Mouse (Mus musculus) midbrain, embryonic 14.5 days (tissue): Measurements from ENCODE around the gene Fanca. TPM values are rescaled to one million over a fixed set of nuclear protein-coding genes. Genes with fewer than 3 reads are reported as not detected.

Source experiments
- ATAC-seq: fragments of 200-750 bp; cut with Nextera tagmentation; 2 replicates; pipeline ENCODE4 v1.8.0; 2017; ENCODE audit warnings: moderate number of reproducible peaks, moderate library complexity; ENCODE audit not compliant: low FRiP score, low TSS enrichment
- DNase-seq: peaks from one replicate; pipeline ENCODE4 v3.0.0-alpha.2; 2015
- H3K27ac ChIP-seq: fragments of 300-500 bp; sonication (generic); replicated peaks from 2 replicates; pipeline ENCODE4 v1.5.1; 2014; ENCODE audit warnings: mild to moderate bottlenecking, low read depth, low read length, moderate library complexity
- H3K27me3 ChIP-seq: fragments of 300-500 bp; sonication (generic); 2 replicates; pipeline ENCODE4 v1.6.1; 2014; ENCODE audit warnings: low read length, control low read depth, mixed read lengths; ENCODE audit not compliant: control insufficient read depth, insufficient read depth
- H3K36me3 ChIP-seq: fragments of 300-500 bp; sonication (generic); 2 replicates; pipeline ENCODE4 v1.6.1; 2014; ENCODE audit warnings: low read length, control low read depth; ENCODE audit not compliant: control insufficient read depth, insufficient read depth
- H3K4me1 ChIP-seq: fragments of 300-500 bp; sonication (generic); 2 replicates; pipeline ENCODE4 v1.6.1; 2014; ENCODE audit warnings: mild to moderate bottlenecking, antibody characterized with exemption, low read length, control low read depth; ENCODE audit not compliant: control insufficient read depth, insufficient read depth
- H3K4me2 ChIP-seq: fragments of 300-500 bp; sonication (generic); 2 replicates; pipeline ENCODE4 v1.6.1; 2014; ENCODE audit warnings: mild to moderate bottlenecking, low read length, moderate library complexity
- H3K4me3 ChIP-seq: fragments of 300-500 bp; sonication (generic); replicated peaks from 2 replicates; pipeline ENCODE4 v1.5.1; 2014; ENCODE audit warnings: low read depth, low read length
- H3K9ac ChIP-seq: fragments of 300-500 bp; sonication (generic); replicated peaks from 2 replicates; pipeline ENCODE4 v1.6.1; 2014; ENCODE audit warnings: mild to moderate bottlenecking, low read length, moderate library complexity
- H3K9me3 ChIP-seq: fragments of 300-500 bp; sonication (generic); 2 replicates; pipeline ENCODE4 v1.6.1; 2016; ENCODE audit warnings: low read length, control low read depth, mixed read lengths; ENCODE audit not compliant: control insufficient read depth
- WGBS: fragments of 180-500 bp; shearing (Covaris S2); extraction: QIAGEN DNeasy Blood & Tissue Kit; methylation state at CpG from one replicate; pipeline ENCODE4 v1.1.7; 2014; 5-methylcytosine and 5-hydroxymethylcytosine counted together
- polyA plus RNA-seq: library from polyadenylated mRNA; unstranded; fragments of >200 nt; fragmentation: Nextera tagmentation; extraction: Ambion mirVana; gene quantifications from 2 replicates; pipeline ENCODE4 v1.2.1, GENCODE M21; 2014

Gene Fanca
- polyA plus RNA-seq, 1 experiment from 2014 or later: 9.2 TPM

DNA sequence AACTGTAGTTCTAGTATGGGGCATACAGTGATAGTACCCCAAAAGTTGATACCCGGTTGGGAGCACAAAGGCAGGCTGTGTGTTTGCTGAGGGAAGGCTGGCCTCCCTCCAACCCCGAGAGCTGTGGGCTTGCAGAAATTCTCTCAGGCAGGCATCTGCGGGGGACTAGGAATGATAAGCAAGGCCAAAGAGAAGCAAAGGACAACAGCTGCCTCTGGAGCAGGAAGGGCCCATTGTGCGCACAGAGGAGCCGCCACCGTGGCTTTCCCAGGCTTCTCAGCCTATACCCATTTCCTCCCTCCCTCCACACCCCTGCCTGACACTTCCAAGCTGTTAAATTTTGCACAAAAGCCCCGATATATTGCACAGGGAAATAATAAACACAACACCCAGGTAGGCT is 15.5 kb upstream of the Fanca start:
- peak overlapping the region; percentile 96 for H3K9ac ChIP-seq
- ATAC-seq (no peak), DNase-seq (peak; percentile 45)
- no peaks in the 10 kb centered on the region for H3K9me3 ChIP-seq
- H3K4me3 ChIP-seq: peak overlapping the region; percentile 94
- peaks cover 19% of the 10 kb centered on the region for H3K4me1 ChIP-seq
- WGBS: under 1% methylated on average over 7 of the region's 7 CpGs
- H3K36me3 ChIP-seq: 0 out of 2 replicates have a peak, but pooled peaks cover 6% of the 10 kb centered on the region
- H3K27me3 ChIP-seq: no peaks in the 10 kb centered on the region
- H3K27ac ChIP-seq: peak overlapping the region; percentile 94
- H3K4me2 ChIP-seq: peak overlapping the region; percentile 73

DNA sequence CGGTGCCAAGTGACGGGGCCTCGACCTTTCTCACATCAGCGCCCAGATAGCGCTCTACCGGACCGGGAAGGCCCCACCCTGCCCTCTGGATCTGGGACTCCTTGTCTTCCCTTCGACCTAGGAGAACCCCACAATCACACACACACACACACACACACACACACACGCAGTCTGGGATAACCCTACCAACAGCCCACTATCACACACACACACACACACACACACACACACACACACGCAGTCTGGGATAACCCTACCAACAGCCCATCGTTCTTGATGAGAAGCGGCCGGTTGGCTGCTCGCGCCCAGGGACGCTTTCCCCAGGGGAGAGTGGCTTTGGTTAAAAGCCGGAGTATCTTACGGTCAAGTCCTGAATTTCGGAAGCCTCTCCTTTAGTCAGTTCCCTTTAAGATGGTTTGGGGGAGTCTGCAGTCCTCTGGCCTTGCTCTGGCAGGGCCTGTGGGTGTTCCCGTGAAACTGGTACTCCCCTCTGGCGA is 14.8 kb upstream of the Fanca start:
- Histone ChIP-seq H3K4me1 (peaks cover 19% of the 10 kb centered on the region), H3K9me3 (no peaks in the 10 kb centered on the region), H3K9ac (peak overlapping the region; percentile 96), H3K36me3 (0 out of 2 replicates have a peak, but pooled peaks cover 6% of the 10 kb centered on the region), H3K4me3 (peak overlapping the region; percentile 94), H3K27ac (peak overlapping the region; percentile 94), H3K27me3 (no peaks in the 10 kb centered on the region), H3K4me2 (peak overlapping the region; percentile 73)
- peak; percentile 68 for DNase-seq
- under 1% methylated on average over 21 of the region's 21 CpGs for WGBS
- no peak for ATAC-seq

DNA sequence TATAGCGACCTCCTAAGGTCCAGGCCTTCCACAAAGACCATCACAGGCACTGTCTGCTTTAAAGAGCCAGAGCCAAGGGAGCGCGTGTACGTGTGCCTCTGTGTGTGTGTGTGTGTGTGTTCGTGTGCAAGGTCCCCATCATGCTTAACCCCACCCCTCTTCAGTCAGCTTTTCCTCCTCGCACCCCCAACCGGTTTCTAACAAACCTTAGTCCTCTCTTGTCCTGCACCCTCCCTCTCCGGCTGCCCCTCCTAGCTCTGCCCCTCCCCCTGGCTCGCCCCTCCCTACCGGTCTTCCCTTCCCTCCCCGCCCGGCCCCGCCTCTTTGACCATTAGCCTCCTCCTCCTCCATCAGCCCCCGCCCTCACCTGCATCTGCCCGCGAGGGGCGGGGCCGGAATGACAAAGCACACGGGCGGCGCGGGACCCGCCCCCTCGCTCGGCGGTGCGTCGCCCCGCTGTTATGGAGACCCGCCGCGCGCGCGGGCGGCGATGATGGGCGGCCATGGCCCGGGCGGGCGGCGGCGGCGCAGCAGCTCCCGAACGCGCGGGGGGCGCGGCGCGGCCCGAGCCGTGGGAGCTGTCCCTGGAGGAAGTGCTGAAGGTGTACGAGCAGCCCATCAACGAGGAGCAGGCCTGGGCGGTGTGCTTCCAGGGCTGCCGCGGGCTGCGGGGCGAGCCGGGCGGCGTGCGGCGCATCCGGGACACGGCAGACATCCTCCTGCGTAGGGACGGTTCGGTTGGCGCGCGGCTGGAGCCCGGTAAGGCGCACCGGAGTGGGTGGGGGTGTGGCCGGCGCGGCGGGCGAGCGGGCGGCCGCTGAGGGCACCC is 14.1 kb upstream of the Fanca start, which contains the start of gene Spire2:
Gene Spire2 (plus strand): TSS at position 452 of the 829 bp plus-strand sequence.
- DNase-seq (peak; percentile 96), ATAC-seq (peak; percentile 90)
- under 1% methylated on average over 84 of the region's 85 CpGs for WGBS
- peak within 1 kb of the TSS; percentile 73 for H3K4me2 ChIP-seq
- peak within 1 kb of the TSS; percentile 94 for H3K4me3 ChIP-seq
- H3K9ac ChIP-seq: peak within 1 kb of the TSS; percentile 96
- H3K27ac ChIP-seq: peak within 1 kb of the TSS; percentile 94
- no peaks in the 10 kb centered on the region for H3K27me3 ChIP-seq
- H3K9me3 ChIP-seq: no peaks in the 10 kb centered on the region
- peaks cover 19% of the 10 kb centered on the region for H3K4me1 ChIP-seq
- 0 out of 2 replicates have a peak, but pooled peaks cover 5% of the 10 kb centered on the region for H3K36me3 ChIP-seq

DNA sequence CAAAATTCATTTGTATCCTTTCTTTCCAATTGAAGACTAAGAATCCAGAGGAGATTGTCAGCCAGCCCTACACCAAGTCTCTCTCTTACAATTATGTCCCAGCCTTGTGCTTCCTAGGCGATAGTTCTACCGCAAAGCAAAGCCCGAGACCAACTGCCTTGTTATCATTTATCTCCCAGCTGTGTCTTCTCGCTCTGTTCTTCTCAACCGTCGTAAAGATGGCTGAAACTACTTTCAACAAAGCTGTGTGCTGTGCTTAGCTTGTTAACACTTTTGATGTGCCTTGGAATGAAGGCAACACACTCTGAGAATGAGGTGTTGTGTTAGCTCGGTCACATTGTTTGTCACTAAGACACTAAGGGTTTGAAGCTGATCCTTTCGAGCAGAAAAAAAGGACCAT is 13.4 kb upstream of the Fanca start:
- Histone ChIP-seq H3K9ac (peak overlapping the region; percentile 96), H3K36me3 (no peaks in the 10 kb centered on the region), H3K27me3 (no peaks in the 10 kb centered on the region), H3K4me2 (peak overlapping the region; percentile 73), H3K4me1 (peaks cover 19% of the 10 kb centered on the region), H3K9me3 (no peaks in the 10 kb centered on the region), H3K4me3 (peak overlapping the region; percentile 94), H3K27ac (peak overlapping the region; percentile 94)
- DNase-seq: no peak
- 0 out of 2 replicates have a peak, but pooled peaks have one; percentile 1 for ATAC-seq
- WGBS: 28% methylated on average over 8 of the region's 8 CpGs

- H3K9me3 ChIP-seq: no peaks in the 10 kb centered on the region
- ATAC-seq: no peak
- H3K9ac ChIP-seq: no peak overlapping the region
- no peaks in the 10 kb centered on the region for H3K36me3 ChIP-seq
- H3K27ac ChIP-seq: peak overlapping the region; percentile 94
- H3K27me3 ChIP-seq: no peaks in the 10 kb centered on the region
- H3K4me1 ChIP-seq: peaks cover 19% of the 10 kb centered on the region
- WGBS: 76% methylated on average over 2 of the region's 2 CpGs
- DNase-seq: no peak
- H3K4me2 ChIP-seq: peak overlapping the region; percentile 73
- H3K4me3 ChIP-seq: no peak overlapping the region
These were observed 12.9 kb upstream of the Fanca start for GRCm38 (mm10) chr8:123331301-123331700.

DNA sequence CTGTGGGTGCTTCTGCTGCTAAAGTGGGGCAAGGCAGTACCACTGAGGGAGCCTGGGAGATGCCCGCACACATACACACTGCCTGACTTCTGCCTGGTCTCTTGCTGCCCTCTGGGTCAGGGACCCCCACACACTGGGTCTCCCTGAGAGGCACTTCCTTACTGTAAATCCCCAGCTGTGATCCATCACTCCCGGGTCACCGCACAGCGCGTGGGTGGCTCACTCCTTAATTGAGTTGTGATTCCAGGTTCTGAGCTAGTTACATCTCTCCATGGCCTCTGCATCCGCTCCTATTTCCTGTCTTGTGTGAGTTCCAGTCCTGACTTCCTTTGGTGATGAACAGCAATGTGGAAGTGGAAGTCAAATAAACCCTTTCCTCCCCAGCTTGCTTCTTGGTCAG is 12.3 kb upstream of the Fanca start:
- Histone ChIP-seq H3K9me3 (no peaks in the 10 kb centered on the region), H3K4me1 (peaks cover 17% of the 10 kb centered on the region), H3K9ac (no peak overlapping the region), H3K4me3 (no peak overlapping the region), H3K4me2 (no peak overlapping the region), H3K36me3 (no peaks in the 10 kb centered on the region), H3K27ac (no peak overlapping the region), H3K27me3 (no peaks in the 10 kb centered on the region)
- no peak for ATAC-seq
- DNase-seq: no peak
- 83% methylated on average over 6 of the region's 6 CpGs for WGBS

DNA sequence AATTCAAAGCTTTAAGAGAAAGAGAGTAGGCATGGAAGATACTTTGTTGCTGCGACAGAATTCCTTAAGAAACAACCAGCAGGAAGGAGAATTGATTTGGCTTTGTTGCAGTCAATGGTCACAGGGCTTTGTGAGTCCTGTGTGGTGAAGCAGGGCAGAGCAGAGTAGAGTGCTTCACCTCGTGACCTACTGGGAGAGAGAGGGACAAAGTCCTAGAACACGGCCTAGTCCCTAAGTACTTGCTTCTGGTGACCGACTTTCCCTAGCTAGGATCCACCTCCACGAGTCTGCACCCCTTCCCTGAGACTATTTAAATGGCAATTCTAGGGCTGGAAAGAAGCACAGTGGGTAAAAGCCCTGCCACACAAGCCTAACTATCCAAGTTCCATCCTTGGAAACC is 11.6 kb upstream of the Fanca start:
- ATAC-seq: no peak
- Histone ChIP-seq H3K27ac (no peak overlapping the region), H3K4me3 (no peak overlapping the region), H3K36me3 (no peaks in the 10 kb centered on the region), H3K9me3 (no peaks in the 10 kb centered on the region), H3K9ac (no peak overlapping the region), H3K27me3 (no peaks in the 10 kb centered on the region), H3K4me2 (no peak overlapping the region), H3K4me1 (peaks cover 11% of the 10 kb centered on the region)
- WGBS: 53% methylated on average over 5 of the region's 5 CpGs
- no peak for DNase-seq

GRCm38 (mm10) chr8:123329350-123329749 is 11.0 kb upstream of the Fanca start:
- Histone ChIP-seq H3K27ac (no peak overlapping the region), H3K9me3 (no peaks in the 10 kb centered on the region), H3K4me2 (no peak overlapping the region), H3K9ac (no peak overlapping the region), H3K4me3 (no peak overlapping the region), H3K27me3 (no peaks in the 10 kb centered on the region), H3K36me3 (no peaks in the 10 kb centered on the region), H3K4me1 (peaks cover 6% of the 10 kb centered on the region)
- 93% methylated on average over 4 of the region's 4 CpGs for WGBS
- ATAC-seq (no peak), DNase-seq (no peak)
